Mouse (Mus musculus) gastrocnemius, adult 18-20 months (tissue): ENCODE measurements around the gene Arfrp1. TPM values are rescaled to one million over a fixed set of nuclear protein-coding genes. Genes with fewer than 3 reads are reported as not detected.

Source experiments
- total RNA-seq, 2 experiments: library from RNA; stranded (reverse); gene quantifications; 2 replicates each; pipeline ENCODE4 v1.2.3; 2021

Arfrp1 gene
- total RNA-seq, 2 experiments from 2014 or later, result 23.0 to 26.5 TPM

Other genes starting within 250 kb of the Arfrp1 start
- under 1 TPM in 1 of 2 experiments, not detected in 1; 0.18 TPM for gene Kcnq2, start 230.1 kb downstream of the Arfrp1 start, total RNA-seq
- gene Eef1a2, start 208.4 kb downstream of the Arfrp1 start, total RNA-seq, result 1,000 to 10,000 TPM; 2,039 to 2,096 TPM
- 10 to 100 TPM; 41.7 to 44.5 TPM for gene Ppdpf, start 178.2 kb downstream of the Arfrp1 start, total RNA-seq
- gene Ptk6, start 162.6 kb downstream of the Arfrp1 start, total RNA-seq, result not detected
- gene Srms, start 152.2 kb downstream of the Arfrp1 start, total RNA-seq, result under 1 TPM; 0.19 to 0.21 TPM
- not detected for gene Fndc11, start 145.4 kb downstream of the Arfrp1 start, total RNA-seq
- 1 to 10 TPM; 2.6 to 3.1 TPM for gene Helz2, start 123.4 kb downstream of the Arfrp1 start, total RNA-seq
- 1 to 10 TPM; 7.2 to 8.7 TPM for gene Gmeb2, start 77.4 kb downstream of the Arfrp1 start, total RNA-seq
- not detected for gene Stmn3, start 50.9 kb downstream of the Arfrp1 start, total RNA-seq
- 10 to 100 TPM in 1 of 2 experiments, 1 to 10 TPM in 1; 7.3 to 10.8 TPM for gene Rtel1, start 45.7 kb downstream of the Arfrp1 start, total RNA-seq
- gene Zgpat, start 476 bp downstream of the Arfrp1 start, total RNA-seq, result 10 to 100 TPM; 11.7 to 12.4 TPM
- 1 to 10 TPM; 3.8 to 4.5 TPM for gene Lime1, start 14.7 kb upstream of the Arfrp1 start, total RNA-seq
- gene Zbtb46, start 94.0 kb upstream of the Arfrp1 start, total RNA-seq, result 1 to 10 TPM; 3.3 to 5.9 TPM
- gene Abhd16b, start 127.8 kb upstream of the Arfrp1 start, total RNA-seq, result not detected
- 10 to 100 TPM; 48.9 to 51.1 TPM for gene Tpd52l2, start 131.7 kb upstream of the Arfrp1 start, total RNA-seq
- gene Dnajc5, start 155.1 kb upstream of the Arfrp1 start, total RNA-seq, result 10 to 100 TPM; 42.2 to 47.7 TPM
- gene Uckl1, start 219.5 kb upstream of the Arfrp1 start, total RNA-seq, result 10 to 100 TPM; 23.2 to 23.4 TPM
- gene Prpf6, start 226.5 kb upstream of the Arfrp1 start, total RNA-seq, result 10 to 100 TPM; 30.8 to 34.2 TPM
- 10 to 100 TPM; 13.5 to 18.0 TPM for gene Zfp512b, start 227.4 kb upstream of the Arfrp1 start, total RNA-seq
- 1 to 10 TPM; 1.3 to 3.2 TPM for gene Samd10, start 233.8 kb upstream of the Arfrp1 start, total RNA-seq